Mouse (Mus musculus): ENCODE data around the gene Gm11733. TPM values are rescaled to one million over a fixed set of nuclear protein-coding genes. Genes with fewer than 3 reads are reported as not detected.

Gm11733 gene
- total RNA-seq, 2 experiments from 2014 or later, result not detected

GRCm38 (mm10) chr11:117532374-117532773 lies 48.2 kb downstream of the Gm11733 start:
- ATAC-seq (replicated peaks; ENCODE audit: poor library complexity, severe bottlenecking), result no peak

GRCm38 (mm10) chr11:117534912-117535311 lies 50.7 kb downstream of the Gm11733 start:
- no peak for ATAC-seq (replicated peaks; ENCODE audit: poor library complexity, severe bottlenecking)

GRCm38 (mm10) chr11:117535491-117536304 lies 51.5 kb downstream of the Gm11733 start:
- no peak for ATAC-seq (replicated peaks; ENCODE audit: poor library complexity, severe bottlenecking)

GRCm38 (mm10) chr11:117536586-117536985 lies 52.4 kb downstream of the Gm11733 start:
- ATAC-seq (replicated peaks; ENCODE audit: poor library complexity, severe bottlenecking), result no peak

Other genes with a start within 250 kb of the Gm11733 start
- 21.9 and 24.4 TPM in 2 replicates for gene Tnrc6c, start 169.9 kb downstream of the Gm11733 start, total RNA-seq (2014; fragmentation: Nextera tagmentation)
- 22.7 and 23.5 TPM in 2 replicates for gene Tnrc6c, start 169.9 kb downstream of the Gm11733 start, total RNA-seq (2017)

Data from granulocyte monocyte progenitor cell, adult 5-6 weeks (primary cell).